In genomic region chr6:146634015-146634722, GRCm38 (mm10) we compare ENCODE assay signal across 8 mouse cellular contexts. TPM values are rescaled to one million over a fixed set of nuclear protein-coding genes. Genes with fewer than 3 reads are reported as not detected.
A peak's percentile ranks its signal among the peaks of the same experiment; 100 is the strongest.
DNase-seq lines count a peak whose midpoint lies in the region; ATAC-seq and TF ChIP-seq lines count a peak whose summit lies in the region.

No protein-coding gene starts in this region.

- H3K4me2 ChIP-seq in heart, embryonic 14.5 days (ENCODE audit: low read length): peak overlapping the region; percentile 75
- H3K4me2 ChIP-seq in kidney, postnatal 0 days (ENCODE audit: low read length): peak overlapping the region; percentile 86
- H3K4me2 ChIP-seq in liver, embryonic 13.5 days: peak overlapping the region; percentile 73

- H3K4me1 ChIP-seq in brown adipose tissue, adult 24 weeks (ENCODE audit: control insufficient read depth, insufficient read depth, insufficient read length, low read length): peaks cover 4% of the 10 kb centered on the region; the same call in 1 of the 2 replicates
- H3K4me1 ChIP-seq in heart, embryonic 14.5 days (ENCODE audit: control insufficient read depth in 2 of 2, insufficient read depth in 2 of 2, low read length in 2 of 2): peaks cover 15 to 17% of the 10 kb centered on the region in 2 experiments; a peak in 3 of 4 replicates
- H3K4me1 ChIP-seq in kidney, postnatal 0 days (replicated peaks; ENCODE audit: insufficient read depth, low read length): peaks cover 5% of the 10 kb centered on the region; the same call in 1 of the 2 replicates
- peaks cover 52% of the 10 kb centered on the region for H3K4me1 ChIP-seq in liver, embryonic 13.5 days (replicated peaks)

- no peaks in the 10 kb centered on the region for H3K9me3 ChIP-seq in heart, embryonic 14.5 days (ENCODE audit: control insufficient read depth, low read length)
- H3K9me3 ChIP-seq in kidney, postnatal 0 days (replicated peaks; ENCODE audit: low read length): no peaks in the 10 kb centered on the region
- H3K9me3 ChIP-seq in liver, embryonic 13.5 days (replicated peaks): no peaks in the 10 kb centered on the region

- no peaks in the 10 kb centered on the region for H3K27me3 ChIP-seq in heart, embryonic 14.5 days (ENCODE audit: control insufficient read depth, insufficient read depth, low read length)
- no peaks in the 10 kb centered on the region for H3K27me3 ChIP-seq in kidney, postnatal 0 days (ENCODE audit: insufficient read depth, low read length)
- no peaks in the 10 kb centered on the region for H3K27me3 ChIP-seq in liver, embryonic 13.5 days
- H3K27me3 ChIP-seq in splenic B cell, adult 2 months (ENCODE audit: control insufficient read depth, insufficient read depth, low read length, poor library complexity, severe bottlenecking): no peaks in the 10 kb centered on the region

- DNase-seq in CD4-positive, CD25-positive, alpha-beta regulatory T cell, adult 2 months (ENCODE audit: low read depth, low spot score): peak; percentile 92
- DNase-seq in fibroblast of lung, adult 2 months (ENCODE audit: low read depth): peak; percentile 25
- peak; percentile 93 for DNase-seq in kidney, postnatal 0 days (ENCODE audit: low spot score)
- peak; percentile 73 for DNase-seq in liver, embryonic 13.5 days
- DNase-seq in natural killer cell, adult 2 months (ENCODE audit: low spot score in 2 of 2): peak; percentile 48 to 66
- peak; percentile 81 for DNase-seq in splenic B cell, adult 2 months (ENCODE audit: low read depth, low spot score)

- no peak overlapping the region; the same call in 1 of the 2 replicates for H3K27ac ChIP-seq in brown adipose tissue, adult 24 weeks (replicated peaks; ENCODE audit: low read depth, low read length)
- peak overlapping the region; percentile 47 to 90 for H3K27ac ChIP-seq in heart, embryonic 14.5 days (replicated peaks in 1 of 2; ENCODE audit: control insufficient read depth in 1 of 2, insufficient read depth in 1 of 2, low read depth in 2 of 2, low read length in 2 of 2)
- peak overlapping the region; percentile 85 for H3K27ac ChIP-seq in kidney, postnatal 0 days
- H3K27ac ChIP-seq in liver, embryonic 13.5 days: peak overlapping the region; percentile 98

- peak overlapping the region; percentile 94 for H3K9ac ChIP-seq in heart, embryonic 14.5 days (ENCODE audit: low read length)
- H3K9ac ChIP-seq in kidney, postnatal 0 days (ENCODE audit: low read depth, low read length): peak overlapping the region; percentile 86
- peak overlapping the region; percentile 95 for H3K9ac ChIP-seq in liver, embryonic 13.5 days

- ATAC-seq in heart, embryonic 14.5 days (ENCODE audit: insufficient number of reproducible peaks, insufficient read depth, low FRiP score, low read depth): peak; percentile 91
- peak; percentile 93 for ATAC-seq in kidney, postnatal 0 days (replicated peaks; ENCODE audit: low FRiP score, low read depth)
- peak; percentile 80 for ATAC-seq in liver, embryonic 13.5 days (ENCODE audit: low read depth)

- TF ChIP-seq CTCF in kidney, postnatal 0 days (IDR thresholded peaks at IDR 0.05; ENCODE audit: low read depth): peak; percentile 16; the same call in 1 of the 2 replicates

- WGBS in heart, embryonic 14.5 days: under 1% methylated on average over 78 of the region's 82 CpGs
- under 1% methylated on average over 70 of the region's 82 CpGs for WGBS in kidney, postnatal 0 days
- WGBS in liver, embryonic 13.5 days (ENCODE audit: insufficient replicate concordance): under 1% methylated on average over 81 of the region's 82 CpGs

- peak overlapping the region; percentile 87 for H3K4me3 ChIP-seq in brown adipose tissue, adult 24 weeks (ENCODE audit: insufficient read depth, low read depth, low read length)
- H3K4me3 ChIP-seq in heart, embryonic 14.5 days (ENCODE audit: control insufficient read depth in 1 of 2, insufficient read depth in 1 of 2, low read depth in 1 of 2, low read length in 2 of 2): peak overlapping the region; percentile 53 to 83
- H3K4me3 ChIP-seq in kidney, postnatal 0 days (replicated peaks; ENCODE audit: low read depth, low read length): peak overlapping the region; percentile 82
- peak overlapping the region; percentile 93 for H3K4me3 ChIP-seq in liver, embryonic 13.5 days (replicated peaks)

- no peaks in the 10 kb centered on the region for H3K36me3 ChIP-seq in heart, embryonic 14.5 days (ENCODE audit: control insufficient read depth, insufficient read depth, low read length)
- no peaks in the 10 kb centered on the region for H3K36me3 ChIP-seq in kidney, postnatal 0 days (ENCODE audit: insufficient read depth, low read length)
- no peaks in the 10 kb centered on the region for H3K36me3 ChIP-seq in liver, embryonic 13.5 days
- H3K36me3 ChIP-seq in splenic B cell, adult 2 months (ENCODE audit: control insufficient read depth, insufficient read depth, low read length, poor library complexity, severe bottlenecking): no peaks in the 10 kb centered on the region

RNA-seq across cellular contexts. Expression of gene Med21, which starts 8.2 kb away (rescaled TPM):
- 67.9 and 81.8 TPM in 2 replicates for polyA plus RNA-seq in brown adipose tissue, adult 24 weeks (2012; ENCODE audit: insufficient read depth, insufficient read length, missing spikeins)
- 153 and 156 TPM in 2 replicates for polyA plus RNA-seq in heart, embryonic 14.5 days (2014; fragmentation: Nextera tagmentation; extraction: Ambion mirVana)
- polyA plus RNA-seq in kidney, postnatal 0 days (2015; fragmentation: Nextera tagmentation; extraction: Ambion mirVana): 144 and 153 TPM in 2 replicates
- polyA plus RNA-seq in liver, embryonic 13.5 days (2015; fragmentation: Nextera tagmentation; extraction: Ambion mirVana): 68.3 and 74.2 TPM in 2 replicates

RNA-seq across cellular contexts. Expression of gene Tm7sf3, which starts 8.5 kb away (rescaled TPM):
- 9.6 and 13.1 TPM in 2 replicates for polyA plus RNA-seq in brown adipose tissue, adult 24 weeks (2012; ENCODE audit: insufficient read depth, insufficient read length, missing spikeins)
- polyA plus RNA-seq in heart, embryonic 14.5 days (2014; fragmentation: Nextera tagmentation; extraction: Ambion mirVana): 43.2 and 44.7 TPM in 2 replicates
- polyA plus RNA-seq in kidney, postnatal 0 days (2015; fragmentation: Nextera tagmentation; extraction: Ambion mirVana): 37.8 and 38.3 TPM in 2 replicates
- polyA plus RNA-seq in liver, embryonic 13.5 days (2015; fragmentation: Nextera tagmentation; extraction: Ambion mirVana): 32.7 and 36.3 TPM in 2 replicates

RNA-seq across cellular contexts. Expression of gene Ints13, which starts 56.5 kb away (rescaled TPM):
- polyA plus RNA-seq in brown adipose tissue, adult 24 weeks (2012; ENCODE audit: insufficient read depth, insufficient read length, missing spikeins): 40.1 and 47.8 TPM in 2 replicates
- polyA plus RNA-seq in heart, embryonic 14.5 days (2014; fragmentation: Nextera tagmentation; extraction: Ambion mirVana): 41.3 and 42.7 TPM in 2 replicates
- 49.4 and 53.7 TPM in 2 replicates for polyA plus RNA-seq in kidney, postnatal 0 days (2015; fragmentation: Nextera tagmentation; extraction: Ambion mirVana)
- polyA plus RNA-seq in liver, embryonic 13.5 days (2015; fragmentation: Nextera tagmentation; extraction: Ambion mirVana): 39.4 and 54.8 TPM in 2 replicates

RNA-seq across cellular contexts. Expression of gene Fgfr1op2, which starts 57.2 kb away (rescaled TPM):
- 94.6 and 135 TPM in 2 replicates for polyA plus RNA-seq in brown adipose tissue, adult 24 weeks (2012; ENCODE audit: insufficient read depth, insufficient read length, missing spikeins)
- polyA plus RNA-seq in heart, embryonic 14.5 days (2014; fragmentation: Nextera tagmentation; extraction: Ambion mirVana): 89.0 and 95.3 TPM in 2 replicates
- polyA plus RNA-seq in kidney, postnatal 0 days (2015; fragmentation: Nextera tagmentation; extraction: Ambion mirVana): 91.1 and 95.4 TPM in 2 replicates
- 89.1 and 99.7 TPM in 2 replicates for polyA plus RNA-seq in liver, embryonic 13.5 days (2015; fragmentation: Nextera tagmentation; extraction: Ambion mirVana)

Comparison
In these comparisons a context has a peak if more than half of its experiments do, and no peak if none do; other contexts are left out.
1. DNase-seq: peak in every context shown above with its lines; median percentile 93 in kidney, postnatal 0 days; 92 in CD4-positive, CD25-positive, alpha-beta regulatory T cell, adult 2 months; 81 in splenic B cell, adult 2 months; 73 in liver, embryonic 13.5 days; 57 in natural killer cell, adult 2 months; 25 in fibroblast of lung, adult 2 months.